Mouse (Mus musculus) yolk sac, embryonic 10.5 days (tissue): ENCODE measurements around the gene Eps8.

Source experiments
- DNase-seq: peaks from one replicate; pipeline ENCODE4 v3.0.0-alpha.2; 2017; ENCODE audit warnings: low spot score

The Eps8 gene

DNA sequence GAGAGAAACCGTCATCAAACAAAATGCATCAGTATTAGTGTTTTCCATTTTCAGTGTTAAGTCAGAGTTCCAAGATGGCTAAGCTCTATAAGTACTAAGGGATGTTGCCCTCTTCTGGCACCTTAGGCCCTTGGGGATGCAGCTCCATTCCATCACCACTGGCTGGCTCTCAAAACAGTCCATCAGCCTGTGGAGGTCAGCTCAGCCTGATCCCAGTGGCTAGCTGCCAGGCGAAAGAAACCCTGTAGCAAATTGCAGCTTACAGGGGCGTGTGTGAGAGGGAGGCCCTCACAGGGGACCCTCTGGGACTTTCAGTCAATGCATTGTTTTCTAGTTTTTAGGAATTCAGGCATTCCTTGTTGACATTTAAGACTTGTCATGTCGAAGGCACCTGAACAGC lies 40.8 kb downstream of the Eps8 start:
- DNase-seq = no peak

- DNase-seq = no peak
Measured at GRCm38 (mm10) chr6:137612071-137612547, 42.6 kb downstream of the Eps8 start.

DNA sequence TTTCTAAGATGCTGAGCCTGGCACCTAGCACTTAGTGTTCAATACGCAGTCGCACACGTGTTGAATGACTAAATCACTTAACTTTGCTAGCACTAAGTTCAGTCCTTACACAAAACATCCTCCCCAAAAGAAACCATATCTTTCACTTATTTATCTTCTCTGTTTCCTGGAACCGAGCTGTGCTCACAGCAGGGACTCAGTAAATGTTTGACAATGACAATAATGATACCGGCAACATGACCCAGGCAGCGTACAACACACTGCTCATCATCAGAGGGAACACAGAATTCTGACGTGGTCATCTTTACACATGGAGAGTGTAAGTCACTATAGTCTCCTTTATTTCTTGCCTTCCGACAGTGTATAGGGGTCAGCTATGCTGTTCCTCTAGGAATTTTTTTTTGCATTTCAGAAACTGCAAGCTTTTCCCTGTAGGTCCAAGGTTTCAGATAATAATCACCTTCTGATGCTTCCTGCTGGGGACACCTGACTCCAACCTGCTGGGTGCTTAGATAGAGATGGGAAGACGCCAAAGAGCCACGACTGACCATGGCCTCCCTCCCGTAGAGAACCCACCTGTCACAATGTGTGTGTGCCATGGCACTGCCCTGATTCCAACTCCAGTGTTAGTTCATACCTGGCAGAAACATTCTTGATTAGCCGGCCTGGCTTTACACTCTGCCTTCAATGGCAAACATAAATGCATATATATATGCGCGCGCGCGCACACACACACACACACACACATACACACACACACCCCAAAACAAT lies 46.3 kb downstream of the Eps8 start:
- peak; percentile 63 for DNase-seq

DNA sequence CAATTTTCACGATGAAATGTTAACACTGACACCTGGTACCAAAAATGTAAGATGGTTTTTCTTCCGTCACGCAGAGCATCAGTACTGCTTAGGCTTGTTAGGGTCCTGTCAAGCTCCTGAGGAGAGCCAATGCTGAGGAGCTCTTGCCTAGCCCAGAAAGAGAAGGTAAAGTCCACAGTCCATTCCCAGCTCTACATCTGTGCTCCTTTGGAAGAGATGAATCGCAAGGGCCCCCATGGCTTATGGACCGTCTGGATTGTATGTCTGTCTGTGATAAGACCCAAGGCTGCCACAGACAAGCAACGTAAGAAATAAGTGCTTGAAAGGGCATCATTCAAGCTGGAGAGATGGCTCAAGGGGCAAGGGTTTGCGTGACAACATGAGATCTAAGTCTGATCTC lies 48.1 kb downstream of the Eps8 start:
- DNase-seq = no peak

GRCm38 (mm10) chr6:137604417-137605248 lies 50.0 kb downstream of the Eps8 start:
- no peak for DNase-seq

GRCm38 (mm10) chr6:137598306-137598705 lies 56.4 kb downstream of the Eps8 start:
- no peak for DNase-seq

DNA sequence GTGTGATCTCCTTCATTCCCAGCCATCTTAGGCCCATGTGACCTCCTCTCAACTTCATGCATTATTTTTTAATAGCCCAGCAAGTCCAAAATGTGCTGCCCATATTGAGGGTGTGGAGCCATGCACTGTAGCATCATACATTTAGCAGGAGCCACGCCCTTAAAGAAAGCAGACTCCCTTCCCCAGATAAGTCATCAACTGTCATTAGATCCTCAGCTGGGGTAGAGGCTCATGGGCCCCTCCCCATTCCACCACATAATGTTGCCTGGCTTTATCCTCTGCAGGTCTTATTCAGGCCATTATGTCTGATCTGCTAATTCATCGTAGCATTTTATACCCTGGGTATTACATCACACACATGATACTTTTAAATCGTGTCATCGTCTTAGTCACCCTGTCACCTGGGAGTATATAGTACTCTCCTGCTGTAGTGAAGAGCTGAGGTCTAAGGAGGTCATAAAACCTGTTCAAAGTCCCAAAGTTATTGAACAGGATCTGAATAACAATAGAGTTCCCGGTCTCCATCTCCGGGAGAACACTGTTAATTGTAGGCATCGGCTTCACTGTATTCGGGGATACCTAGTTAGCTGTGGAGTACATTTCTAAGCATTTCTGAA lies 57.1 kb downstream of the Eps8 start:
- no peak for DNase-seq

DNA sequence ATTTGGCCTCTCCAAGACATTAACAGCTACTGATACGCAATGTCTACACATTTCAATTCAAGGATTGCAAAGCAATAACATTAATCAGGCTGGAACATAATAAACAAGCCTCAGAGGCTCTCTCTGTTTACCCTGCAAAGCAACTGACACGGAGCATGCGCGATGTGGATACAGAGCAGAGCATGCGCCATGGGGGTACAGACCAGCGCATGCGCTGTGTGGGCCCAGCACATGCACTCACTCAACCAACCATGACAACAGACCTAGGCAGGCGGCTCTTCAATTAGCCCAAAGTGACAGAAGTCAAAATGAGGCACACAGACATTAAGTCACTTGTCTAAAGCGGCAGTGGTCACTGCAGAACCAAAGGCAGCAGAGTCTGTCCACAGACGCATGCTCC lies 62.1 kb downstream of the Eps8 start:
- DNase-seq = no peak

GRCm38 (mm10) chr6:137589245-137589618 lies 65.4 kb downstream of the Eps8 start:
- no peak for DNase-seq

GRCm38 (mm10) chr6:137588481-137589244 lies 66.0 kb downstream of the Eps8 start:
- DNase-seq = no peak

DNA sequence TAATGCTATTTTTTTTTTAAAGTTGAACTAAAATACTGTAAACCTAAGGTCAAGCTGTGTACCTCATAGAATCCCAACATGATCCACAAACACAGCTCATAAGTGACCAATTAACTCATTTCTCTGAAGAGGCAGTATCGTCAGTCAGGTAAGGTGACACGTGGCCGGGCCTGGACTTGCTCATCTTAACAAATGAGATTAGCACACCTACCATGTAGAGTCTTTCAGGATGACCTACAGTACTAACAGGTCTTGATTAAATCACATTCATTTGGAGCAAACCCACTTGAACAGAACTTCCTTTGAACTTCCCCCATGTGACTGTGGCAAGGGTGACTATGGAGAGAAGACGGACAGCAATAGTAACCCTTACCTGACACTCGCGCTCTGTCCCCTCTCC lies 66.8 kb downstream of the Eps8 start:
- peak; percentile 62 for DNase-seq

DNA sequence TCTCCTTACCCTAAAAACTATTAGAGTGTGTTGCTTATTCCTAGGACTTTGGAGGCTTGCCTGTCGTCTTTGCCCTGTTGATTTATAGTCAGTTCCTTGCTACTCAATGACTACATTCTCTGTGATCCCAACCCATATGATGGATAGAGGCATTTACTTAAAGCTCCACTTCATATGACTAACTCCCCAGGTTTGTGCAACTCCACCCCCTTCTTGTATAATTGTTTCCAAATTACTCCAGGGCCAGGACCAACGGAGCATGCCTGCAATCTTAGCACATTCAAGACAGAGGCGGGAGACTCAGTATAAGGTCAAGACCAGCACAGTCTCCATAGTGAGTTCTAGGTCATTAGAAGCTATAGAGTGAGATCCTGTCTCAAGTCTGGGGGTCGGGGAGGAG lies 69.4 kb downstream of the Eps8 start:
- DNase-seq = no peak

DNA sequence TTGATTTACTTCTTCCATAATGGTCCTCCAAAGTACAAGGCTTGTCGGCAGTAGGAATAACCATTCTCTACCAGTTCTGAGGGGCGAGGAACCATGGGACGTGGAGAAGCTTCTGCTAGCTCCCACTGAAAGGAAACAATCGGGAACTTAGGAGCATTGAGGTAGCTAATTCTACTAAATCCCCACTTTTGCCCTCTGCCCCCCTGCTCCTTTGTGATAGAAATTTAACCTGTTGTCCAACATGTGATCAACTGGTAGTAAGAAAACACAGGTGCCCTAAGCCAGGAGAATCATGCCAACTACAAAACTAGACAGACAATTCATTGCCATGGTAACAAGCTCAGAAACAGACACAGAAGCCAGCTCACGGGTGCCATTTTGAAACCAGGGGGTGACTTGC lies 71.6 kb downstream of the Eps8 start:
- no peak for DNase-seq

DNA sequence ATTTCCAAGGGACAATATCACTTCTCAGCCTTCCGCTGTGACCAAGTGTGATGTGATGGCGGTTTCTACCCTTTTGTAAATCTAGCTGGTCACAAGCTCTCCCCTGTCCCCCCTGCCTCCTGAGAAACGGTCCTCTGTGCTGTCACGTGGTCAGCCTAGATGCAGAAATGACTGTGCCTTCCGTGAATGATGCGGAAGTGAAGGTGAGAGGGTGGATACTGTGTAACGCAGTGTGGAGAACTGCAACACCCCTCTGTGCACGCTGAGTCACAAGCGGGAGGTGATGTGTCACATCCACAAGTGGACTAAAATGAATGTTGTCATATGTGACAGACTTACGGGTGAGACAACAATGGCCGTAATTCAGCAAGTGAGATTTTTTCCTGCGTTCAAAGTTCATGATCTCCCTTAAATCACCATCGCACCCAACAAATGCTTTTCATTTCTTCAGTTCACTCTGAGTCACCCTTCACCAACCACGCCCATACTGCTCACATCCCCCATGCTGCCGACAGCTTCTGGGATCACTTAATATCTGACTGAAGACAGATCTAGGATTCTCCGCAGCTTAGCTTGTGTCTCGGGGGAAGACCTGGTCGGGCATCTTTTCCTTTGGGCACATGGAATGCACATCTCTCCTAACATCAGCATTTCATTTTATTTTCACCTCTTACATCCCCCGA lies 72.3 kb downstream of the Eps8 start:
- no peak for DNase-seq

DNA sequence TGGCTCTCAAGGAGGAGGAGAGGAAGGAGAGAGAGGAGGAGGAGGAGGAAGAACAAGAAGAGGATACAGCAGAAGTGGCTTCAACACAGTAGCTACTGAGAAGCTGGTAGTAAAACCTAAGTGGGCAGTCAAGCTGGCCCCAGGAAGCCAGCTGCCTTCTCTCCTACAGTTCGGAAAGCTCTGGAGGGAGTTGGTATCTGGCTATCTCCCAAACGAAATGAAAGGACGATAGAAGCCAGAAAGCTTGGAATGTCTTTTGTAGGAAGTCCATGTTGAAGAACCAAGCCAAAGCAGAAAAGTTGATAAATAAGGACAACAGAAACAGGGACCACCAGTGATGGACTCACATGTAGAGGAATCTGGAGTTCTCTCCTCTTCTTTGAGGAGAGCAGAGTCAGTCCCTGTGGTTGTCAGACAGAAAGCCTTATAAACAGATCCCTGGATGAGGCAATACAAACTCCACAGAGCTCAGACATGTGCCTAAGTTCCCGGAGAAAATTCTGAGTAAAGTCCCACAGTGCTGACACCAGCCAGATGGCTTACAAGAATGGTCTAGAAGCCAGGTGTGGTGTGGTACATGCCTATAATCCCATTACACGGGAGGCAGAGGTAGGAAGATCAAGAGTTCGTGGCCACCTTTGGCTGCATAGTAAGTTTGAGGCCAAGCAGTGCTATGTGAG lies 73.2 kb downstream of the Eps8 start:
- no peak for DNase-seq

DNA sequence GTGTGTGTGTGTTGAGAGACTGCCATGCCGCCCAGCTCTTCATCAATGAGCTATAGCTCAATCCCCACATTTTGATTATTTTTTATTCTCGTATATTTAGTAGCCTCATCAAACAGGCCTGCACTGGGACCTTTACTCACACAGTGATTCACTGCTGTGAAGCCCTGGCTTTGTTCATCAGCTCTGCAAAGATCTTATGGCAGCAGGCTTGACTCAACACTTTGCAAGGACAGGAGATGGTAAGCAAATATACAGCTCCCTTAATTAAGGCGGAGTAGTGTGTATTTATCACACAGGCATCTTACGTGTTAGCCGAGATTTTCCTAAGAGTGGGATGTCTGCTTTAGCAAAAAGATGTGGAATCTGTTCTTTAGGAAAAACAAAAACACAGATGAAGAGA lies 74.2 kb downstream of the Eps8 start:
- DNase-seq = no peak

DNA sequence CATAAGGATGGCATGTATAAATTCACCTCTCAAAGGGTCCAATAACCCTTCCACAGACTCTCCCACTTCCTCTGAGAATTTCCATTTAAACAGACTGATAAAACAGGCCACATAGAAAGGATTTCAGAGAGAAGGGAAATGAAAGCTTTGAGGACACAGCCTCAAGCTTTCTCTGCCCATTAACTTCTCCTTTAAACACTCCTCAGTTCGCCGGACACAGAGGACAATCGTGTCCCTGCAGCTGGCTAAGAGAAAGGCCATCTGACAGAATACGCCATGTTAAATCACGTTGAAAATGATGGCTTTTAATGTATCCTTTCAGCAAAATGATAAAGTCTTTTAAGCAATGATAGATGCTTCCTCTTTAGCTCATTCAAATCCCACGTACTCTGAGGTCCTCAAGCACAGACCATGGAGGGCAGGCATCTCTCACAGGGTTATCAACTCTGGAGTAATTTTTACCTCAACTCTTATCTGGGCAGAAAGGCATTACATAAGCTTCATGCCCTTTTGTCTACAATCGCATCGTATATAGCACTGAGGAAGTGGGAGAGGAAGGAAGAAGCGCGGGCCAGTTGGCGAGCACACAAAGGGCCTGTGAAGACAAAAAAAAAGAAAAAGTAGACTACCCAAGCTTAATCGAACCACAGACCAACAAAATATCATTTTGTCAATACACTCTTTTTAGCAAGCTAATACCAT lies 77.9 kb downstream of the Eps8 start:
- no peak for DNase-seq

GRCm38 (mm10) chr6:137576091-137576490 lies 78.6 kb downstream of the Eps8 start:
- DNase-seq = no peak

DNA sequence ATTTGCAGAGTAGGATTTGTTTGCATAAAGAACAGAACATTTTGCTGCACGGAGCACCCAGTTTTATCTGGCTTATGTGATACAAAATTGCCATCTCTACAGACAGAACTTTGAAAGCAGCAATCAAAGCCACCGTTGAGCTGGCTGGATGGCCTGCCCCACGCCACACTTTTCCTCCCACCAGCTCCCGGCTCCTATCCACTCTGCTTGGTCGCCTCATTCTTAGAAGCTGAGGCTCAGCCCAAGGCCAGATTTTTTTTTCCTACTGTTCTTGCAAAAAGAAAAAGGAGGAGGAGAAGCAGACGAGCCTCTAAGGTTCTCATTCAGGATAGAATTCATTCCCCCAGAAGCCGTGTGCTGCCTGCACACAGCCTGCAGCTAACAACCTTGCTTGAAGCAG lies 80.8 kb downstream of the Eps8 start:
- no peak for DNase-seq

GRCm38 (mm10) chr6:137570718-137571131 lies 84.0 kb downstream of the Eps8 start:
- DNase-seq = peak; percentile 85
